Mouse (Mus musculus) embryonic facial prominence, embryonic 14.5 days (tissue): ENCODE measurements around the gene Cnot10. TPM values are rescaled to one million over a fixed set of nuclear protein-coding genes. Genes with fewer than 3 reads are reported as not detected.
A peak's percentile ranks its signal among the peaks of the same experiment; 100 is the strongest.

Source experiments
- ATAC-seq: fragments of 200-750 bp; cut with Nextera tagmentation; 2 replicates; pipeline ENCODE4 v1.8.0; 2017; ENCODE audit warnings: low read depth, moderate number of reproducible peaks, moderate TSS enrichment
- DNase-seq: peaks from one replicate; pipeline ENCODE4 v3.0.0-alpha.2; 2015; ENCODE audit warnings: low spot score
- H3K27ac ChIP-seq: fragments of 300-500 bp; sonication (generic); replicated peaks from 2 replicates; pipeline ENCODE4 v1.5.1; 2014; ENCODE audit warnings: low read depth, mild to moderate bottlenecking, low read length, moderate library complexity
- H3K27me3 ChIP-seq: fragments of 300-500 bp; sonication (generic); replicated peaks from 2 replicates; pipeline ENCODE4 v1.6.1; 2014; ENCODE audit warnings: low read length; ENCODE audit not compliant: control insufficient read depth, insufficient read depth
- H3K36me3 ChIP-seq: fragments of 300-500 bp; sonication (generic); 2 replicates; pipeline ENCODE4 v1.6.1; 2014; ENCODE audit warnings: low read length, mixed read lengths; ENCODE audit not compliant: control insufficient read depth, insufficient read depth
- H3K4me1 ChIP-seq: fragments of 300-500 bp; sonication (generic); 2 replicates; pipeline ENCODE4 v1.6.1; 2014; ENCODE audit warnings: antibody characterized with exemption, low read length; ENCODE audit not compliant: control insufficient read depth, insufficient read depth
- H3K4me2 ChIP-seq: fragments of 300-500 bp; sonication (generic); 2 replicates; pipeline ENCODE4 v1.6.1; 2014; ENCODE audit warnings: low read depth, mild to moderate bottlenecking, low read length, moderate library complexity, mixed read lengths
- H3K4me3 ChIP-seq: fragments of 300-500 bp; sonication (generic); 2 replicates; pipeline ENCODE4 v1.5.1; 2014; ENCODE audit warnings: low read depth, mild to moderate bottlenecking, low read length
- H3K9ac ChIP-seq: fragments of 300-500 bp; sonication (generic); 2 replicates; pipeline ENCODE4 v1.6.1; 2014; ENCODE audit warnings: low read depth, mild to moderate bottlenecking, low read length, moderate library complexity, mixed read lengths
- H3K9me3 ChIP-seq: fragments of 300-500 bp; sonication (generic); 2 replicates; pipeline ENCODE4 v1.6.1; 2016; ENCODE audit warnings: low read length; ENCODE audit not compliant: control insufficient read depth
- WGBS: fragments of 180-500 bp; shearing (Covaris S2); extraction: QIAGEN DNeasy Blood & Tissue Kit; methylation state at CpG from one replicate; pipeline ENCODE4 v1.1.7; 2014; 5-methylcytosine and 5-hydroxymethylcytosine counted together
- polyA plus RNA-seq: library from polyadenylated mRNA; unstranded; fragments of >200 nt; fragmentation: Nextera tagmentation; extraction: Ambion mirVana; gene quantifications from 2 replicates; pipeline ENCODE4 v1.2.1, GENCODE M21; 2014

The Cnot10 gene
- polyA plus RNA-seq, 1 experiment from 2014 or later = 52.4 TPM

DNA sequence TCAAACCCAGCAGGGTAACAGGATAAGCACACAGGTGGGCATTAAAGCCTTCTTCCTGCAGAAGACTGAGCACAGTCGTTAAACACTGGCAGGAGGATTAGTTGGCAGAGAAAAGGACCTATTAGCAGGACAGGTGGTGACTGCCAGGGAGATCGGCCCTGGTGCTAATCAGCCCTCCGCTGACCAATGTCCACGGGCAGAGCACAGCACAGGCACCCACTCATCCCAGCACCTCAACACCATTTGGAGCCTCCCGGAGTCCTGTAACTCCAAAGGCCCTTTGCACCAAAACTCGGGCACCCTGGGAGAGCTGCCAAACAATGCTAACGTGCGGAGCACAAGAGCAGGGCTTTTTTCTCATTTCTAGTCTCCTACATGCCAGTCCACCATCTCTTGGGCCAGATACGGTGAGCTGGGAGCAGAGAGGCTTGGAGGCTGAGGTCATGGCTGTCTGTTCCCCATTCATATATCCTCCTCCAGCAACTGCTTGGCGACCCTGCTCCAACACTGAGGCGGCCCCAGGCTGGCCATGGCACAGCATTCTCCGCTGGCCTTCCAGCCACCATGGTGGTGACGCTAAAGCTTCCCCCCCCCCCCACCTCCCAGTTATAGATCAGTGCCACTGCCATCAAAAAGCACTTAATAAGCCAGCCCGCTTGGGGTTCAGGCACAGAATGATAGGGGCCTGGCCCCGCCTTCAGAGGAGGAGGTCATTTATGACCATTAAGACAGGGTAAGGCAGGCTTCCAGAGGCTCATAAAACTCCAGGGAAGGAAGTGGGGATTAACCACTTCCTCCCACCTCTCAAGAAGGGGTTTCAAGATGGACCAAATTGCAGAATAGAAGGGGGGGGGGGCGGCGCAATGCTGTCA lies 95.9 kb downstream of the Cnot10 start:
- H3K4me2 ChIP-seq = no peak overlapping the region

DNA sequence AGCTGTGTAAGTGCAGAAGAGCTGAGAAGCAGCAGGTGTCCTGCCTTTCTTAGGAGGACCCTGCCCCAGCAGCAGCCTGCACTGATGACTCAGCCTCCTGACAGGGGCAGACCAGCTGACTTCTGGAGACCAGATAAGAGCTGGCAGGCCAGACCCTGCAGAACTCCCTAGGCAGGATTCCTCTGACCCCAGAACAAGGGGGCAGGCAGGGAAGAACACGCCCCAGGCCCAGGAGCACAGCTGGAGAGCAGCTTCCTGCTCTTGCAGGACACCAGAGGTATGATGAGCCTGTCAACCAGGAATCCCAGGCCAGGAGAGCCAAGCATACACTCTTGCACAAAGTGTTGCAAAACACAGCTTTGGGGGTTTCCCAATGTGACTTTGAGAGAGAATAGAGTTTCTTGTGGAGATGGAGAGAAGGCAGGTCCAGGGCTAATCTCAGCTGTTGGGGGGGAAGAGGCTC lies 98.7 kb downstream of the Cnot10 start:
- 0 out of 2 replicates have a peak, but pooled peaks have one; percentile 37 for ATAC-seq
- Histone ChIP-seq H3K9me3 (no peaks in the 10 kb centered on the region), H3K36me3 (no peaks in the 10 kb centered on the region), H3K4me3 (no peak overlapping the region), H3K9ac (no peak overlapping the region), H3K27ac (no peak overlapping the region), H3K4me1 (peaks cover 12% of the 10 kb centered on the region), H3K27me3 (no peaks in the 10 kb centered on the region), H3K4me2 (no peak overlapping the region)
- peak; percentile 41 for DNase-seq
- WGBS = 63% methylated on average over 1 of the region's 1 CpGs

More for the DNA sequence above, 95.9 kb downstream of the Cnot10 start:
- H3K9ac ChIP-seq = no peak overlapping the region
- H3K36me3 ChIP-seq = no peaks in the 10 kb centered on the region
- no peaks in the 10 kb centered on the region for H3K9me3 ChIP-seq
- WGBS = 69% methylated on average over 15 of the region's 17 CpGs
- ATAC-seq (no peak), DNase-seq (no peak)
- H3K4me1 ChIP-seq = peaks cover 12% of the 10 kb centered on the region
- 0 out of 2 replicates have a peak overlapping the region, but pooled peaks have one; percentile 44 for H3K27ac ChIP-seq
- H3K27me3 ChIP-seq = no peaks in the 10 kb centered on the region
- H3K4me3 ChIP-seq = no peak overlapping the region

- no peaks in the 10 kb centered on the region for H3K9me3 ChIP-seq
- no peaks in the 10 kb centered on the region for H3K36me3 ChIP-seq
- DNase-seq (no peak), ATAC-seq (no peak)
- H3K9ac ChIP-seq = no peak overlapping the region
- no peaks in the 10 kb centered on the region for H3K27me3 ChIP-seq
- no peaks in the 10 kb centered on the region for H3K4me1 ChIP-seq
- 53% methylated on average over 7 of the region's 7 CpGs for WGBS
- no peak overlapping the region for H3K27ac ChIP-seq
- H3K4me3 ChIP-seq = no peak overlapping the region
- no peak overlapping the region for H3K4me2 ChIP-seq
These were observed 100.9 kb downstream of the Cnot10 start for GRCm38 (mm10) chr9:114538996-114539563.

DNA sequence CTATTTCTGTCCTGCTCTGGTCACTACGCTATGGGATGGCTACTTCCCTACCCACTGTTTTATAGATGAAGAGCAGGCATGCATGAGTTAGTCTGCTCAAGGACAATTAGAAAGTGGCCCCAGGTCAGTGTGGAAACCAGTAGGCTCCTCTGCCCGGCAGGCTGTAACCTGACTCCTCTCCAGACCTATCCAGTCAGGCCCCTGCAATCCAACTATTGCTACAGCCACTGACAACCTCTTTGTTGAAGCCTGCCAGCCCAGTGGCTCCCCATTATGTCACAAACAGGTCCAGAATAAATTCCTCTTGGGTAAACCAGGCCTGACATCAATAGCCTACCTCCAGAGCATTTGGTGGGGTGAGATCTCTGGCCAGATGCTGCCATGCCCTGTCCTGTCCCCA lies 103.4 kb downstream of the Cnot10 start:
- no peak overlapping the region for H3K4me3 ChIP-seq
- no peaks in the 10 kb centered on the region for H3K36me3 ChIP-seq
- DNase-seq (no peak), ATAC-seq (0 out of 2 replicates have a peak, but pooled peaks have one; percentile 55)
- 49% methylated on average over 2 of the region's 2 CpGs for whole genome bisulfite sequencing
- H3K4me1 ChIP-seq = peaks cover 1% of the 10 kb centered on the region; the same call in 1 of the 2 replicates
- no peaks in the 10 kb centered on the region for H3K9me3 ChIP-seq
- H3K4me2 ChIP-seq = no peak overlapping the region
- no peak overlapping the region for H3K9ac ChIP-seq
- no peak overlapping the region for H3K27ac ChIP-seq
- H3K27me3 ChIP-seq = no peaks in the 10 kb centered on the region

Other genes starting within 250 kb of the Cnot10 start
- 244 and 245 TPM in 2 replicates for gene Crtap, start 249.5 kb downstream of the Cnot10 start, polyA plus RNA-seq
- 42.5 and 44.6 TPM in 2 replicates for gene Glb1, start 239.1 kb downstream of the Cnot10 start, polyA plus RNA-seq
- 2.1 and 3.2 TPM in 2 replicates for gene Tmppe, start 239.1 kb downstream of the Cnot10 start, polyA plus RNA-seq
- 0.75 and 1.1 TPM in 2 replicates for gene Ccr4, start 135.3 kb downstream of the Cnot10 start, polyA plus RNA-seq
- gene C130032M10Rik, start 124.5 kb downstream of the Cnot10 start, polyA plus RNA-seq = 1.3 and 1.4 TPM in 2 replicates
- gene Trim71, start 75.8 kb downstream of the Cnot10 start, polyA plus RNA-seq = 0.06 and 0.13 TPM in 2 replicates
- gene Dync1li1, start 48.6 kb upstream of the Cnot10 start, polyA plus RNA-seq = 33.9 and 34.7 TPM in 2 replicates
- 44.3 and 45.7 TPM in 2 replicates for gene Cmtm6, start 90.9 kb upstream of the Cnot10 start, polyA plus RNA-seq
- gene Cmtm7, start 141.7 kb upstream of the Cnot10 start, polyA plus RNA-seq = 103 and 105 TPM in 2 replicates
- gene Cmtm8, start 204.0 kb upstream of the Cnot10 start, polyA plus RNA-seq = 16.9 and 18.6 TPM in 2 replicates